Mouse (Mus musculus) intestine, embryonic 14.5 days (tissue): Measurements from ENCODE around the gene Dpf3. TPM values are rescaled to one million over a fixed set of nuclear protein-coding genes. Genes with fewer than 3 reads are reported as not detected.
A peak's percentile ranks its signal among the peaks of the same experiment; 100 is the strongest.

ENCODE experiments used
- ATAC-seq: fragments of 200-750 bp; cut with Nextera tagmentation; replicated peaks from 2 replicates; pipeline ENCODE4 v1.8.0; 2017; ENCODE audit warnings: low read depth, moderate number of reproducible peaks, moderate TSS enrichment, moderate library complexity; ENCODE audit not compliant: low FRiP score, low TSS enrichment
- DNase-seq: peaks from one replicate; pipeline ENCODE4 v3.0.0-alpha.2; 2018; ENCODE audit warnings: low spot score
- H3K27ac ChIP-seq: fragments of 300-500 bp; sonication (generic); 2 replicates; pipeline ENCODE4 v1.5.1; 2014; ENCODE audit warnings: low read depth, mild to moderate bottlenecking, control low read depth
- H3K27me3 ChIP-seq: fragments of 300-500 bp; sonication (generic); replicated peaks from 2 replicates; pipeline ENCODE4 v1.6.1; 2014; ENCODE audit warnings: low read length, control low read depth; ENCODE audit not compliant: control insufficient read depth, insufficient read depth
- H3K36me3 ChIP-seq: fragments of 300-500 bp; sonication (generic); 2 replicates; pipeline ENCODE4 v1.6.1; 2014; ENCODE audit warnings: low read length, control low read depth; ENCODE audit not compliant: control insufficient read depth, insufficient read depth
- H3K4me1 ChIP-seq: fragments of 300-500 bp; sonication (generic); replicated peaks from 2 replicates; pipeline ENCODE4 v1.6.1; 2014; ENCODE audit warnings: low read length, control low read depth, mixed read lengths; ENCODE audit not compliant: control insufficient read depth, insufficient read depth
- H3K4me2 ChIP-seq: fragments of 300-500 bp; sonication (generic); 2 replicates; pipeline ENCODE4 v1.6.1; 2014; ENCODE audit warnings: low read length
- H3K4me3 ChIP-seq: fragments of 300-500 bp; sonication (generic); 2 replicates; pipeline ENCODE4 v1.5.1; 2014; ENCODE audit warnings: low read depth, low read length, control low read depth, mixed read lengths
- H3K9ac ChIP-seq: fragments of 300-500 bp; sonication (generic); 2 replicates; pipeline ENCODE4 v1.6.1; 2014; ENCODE audit warnings: mild to moderate bottlenecking, low read length
- H3K9me3 ChIP-seq: fragments of 300-500 bp; sonication (generic); 2 replicates; pipeline ENCODE4 v1.6.1; 2016; ENCODE audit warnings: low read length, control low read depth; ENCODE audit not compliant: control insufficient read depth
- WGBS: fragments of 180-500 bp; shearing (Covaris S2); extraction: QIAGEN DNeasy Blood & Tissue Kit; methylation state at CpG from one replicate; pipeline ENCODE4 v1.1.7; 2014; 5-methylcytosine and 5-hydroxymethylcytosine counted together
- polyA plus RNA-seq: library from polyadenylated mRNA; unstranded; fragments of >200 nt; fragmentation: Nextera tagmentation; extraction: Ambion mirVana; gene quantifications from 2 replicates; pipeline ENCODE4 v1.2.1, GENCODE M21; 2014

The Dpf3 gene
- polyA plus RNA-seq, 1 experiment from 2014 or later, result 8.7 TPM

DNA sequence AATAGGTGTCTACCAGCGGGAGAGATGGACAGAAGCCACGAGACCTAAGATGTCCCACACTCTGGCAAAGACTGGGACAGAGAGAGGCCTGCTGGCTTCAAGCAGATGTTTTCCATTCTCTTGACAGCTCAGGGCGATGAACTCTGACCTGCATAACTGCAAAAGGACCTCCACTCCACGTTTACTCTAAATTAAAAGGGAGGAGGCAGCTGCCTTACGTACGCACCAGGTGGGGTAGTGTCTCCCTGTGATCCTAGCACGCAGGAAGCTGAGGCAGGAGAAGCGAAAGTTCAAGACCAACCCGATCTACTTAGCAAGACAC is 8.4 kb upstream of the Dpf3 start:
- no peaks in the 10 kb centered on the region for H3K27me3 ChIP-seq
- no peak overlapping the region for H3K27ac ChIP-seq
- WGBS, result 55% methylated on average over 9 of the region's 9 CpGs
- no peaks in the 10 kb centered on the region for H3K4me1 ChIP-seq
- H3K4me3 ChIP-seq, result no peak overlapping the region
- ATAC-seq (no peak), DNase-seq (no peak)
- H3K36me3 ChIP-seq, result no peaks in the 10 kb centered on the region
- H3K9me3 ChIP-seq, result peaks cover 3% of the 10 kb centered on the region; the same call in 1 of the 2 replicates
- no peak overlapping the region for H3K4me2 ChIP-seq
- no peak overlapping the region for H3K9ac ChIP-seq

DNA sequence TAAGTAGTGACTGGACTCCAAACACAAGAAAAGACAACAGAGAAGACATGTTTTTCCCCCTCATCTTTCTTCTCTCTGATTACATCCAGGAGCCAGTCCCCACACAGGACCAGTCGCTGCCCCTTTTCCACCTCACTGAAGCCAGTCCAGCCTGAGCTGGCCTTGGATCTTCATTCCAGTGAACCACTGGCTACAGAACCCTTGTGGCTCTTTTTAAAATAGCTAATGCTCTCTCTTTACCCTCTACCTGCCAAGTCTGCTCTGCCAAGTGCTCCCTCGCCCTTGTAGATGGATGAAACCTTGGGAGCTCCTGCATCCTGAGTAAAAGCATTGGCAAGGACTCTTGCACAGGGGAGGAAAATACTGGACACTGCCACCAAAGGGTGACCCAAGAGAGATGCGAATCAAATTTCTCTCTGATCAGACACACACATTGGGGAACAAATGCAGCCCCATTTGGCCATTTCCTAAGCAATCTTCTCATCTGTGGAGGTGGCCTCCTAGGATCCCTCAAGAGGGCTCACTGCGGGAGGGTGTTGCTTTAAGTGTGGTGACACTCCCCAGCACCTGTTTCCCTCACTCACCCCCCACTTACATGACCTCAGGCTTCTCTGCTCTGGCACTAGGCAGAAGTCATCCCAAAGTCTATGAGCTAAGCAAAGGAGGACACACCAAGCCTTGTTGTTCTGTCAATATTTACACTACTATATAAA is 7.9 kb upstream of the Dpf3 start:
- Histone ChIP-seq H3K4me1 (no peaks in the 10 kb centered on the region), H3K4me3 (no peak overlapping the region), H3K27me3 (no peaks in the 10 kb centered on the region), H3K27ac (no peak overlapping the region), H3K4me2 (no peak overlapping the region), H3K9me3 (peaks cover 3% of the 10 kb centered on the region; the same call in 1 of the 2 replicates), H3K36me3 (no peaks in the 10 kb centered on the region), H3K9ac (no peak overlapping the region)
- DNase-seq, result no peak
- WGBS, result 67% methylated on average over 4 of the region's 4 CpGs
- no peak for ATAC-seq

DNA sequence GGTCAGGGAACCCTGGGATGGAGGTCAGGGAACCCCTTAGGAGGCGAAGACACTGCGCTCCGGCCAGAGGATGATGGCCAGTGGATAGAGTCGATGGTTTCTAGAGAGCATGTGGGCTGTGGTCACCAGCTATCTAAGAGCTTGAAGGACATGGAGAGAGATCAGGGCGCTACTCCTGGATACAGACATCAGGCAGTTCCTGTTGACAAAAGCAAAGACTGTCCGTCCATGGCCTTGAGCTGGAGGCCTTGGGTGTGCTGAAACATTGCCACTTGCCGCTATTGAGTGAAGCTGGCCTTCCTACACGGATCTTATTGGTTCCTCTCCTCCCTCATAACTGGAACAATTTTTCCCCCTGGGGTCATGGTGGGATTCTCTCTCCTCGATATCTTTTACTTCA is 6.7 kb upstream of the Dpf3 start:
- no peaks in the 10 kb centered on the region for H3K4me1 ChIP-seq
- WGBS, result 85% methylated on average over 9 of the region's 9 CpGs
- no peak for ATAC-seq

DNA sequence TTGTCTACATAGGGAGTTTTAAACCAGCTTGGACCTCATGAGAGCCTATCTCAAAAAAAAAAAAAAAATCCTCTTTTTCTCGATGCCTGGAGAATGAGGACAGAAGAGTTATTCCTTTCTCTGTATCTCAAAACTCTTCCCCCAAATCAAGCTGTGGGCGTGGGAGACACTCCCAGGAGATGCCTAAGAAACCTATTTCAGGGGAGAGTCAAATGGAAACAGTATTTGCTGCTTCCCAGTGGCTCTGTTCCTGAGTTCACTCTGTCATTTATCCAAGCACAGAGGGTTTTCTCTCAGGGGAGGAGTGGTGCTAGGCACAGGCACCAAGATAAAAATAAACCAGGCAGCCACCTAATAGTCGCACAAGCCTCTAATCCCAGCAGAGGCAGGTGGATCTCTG is 5.3 kb upstream of the Dpf3 start:
- H3K36me3 ChIP-seq, result no peaks in the 10 kb centered on the region
- H3K27me3 ChIP-seq, result no peaks in the 10 kb centered on the region
- H3K4me2 ChIP-seq, result no peak overlapping the region
- no peak for ATAC-seq
- DNase-seq, result no peak
- no peak overlapping the region for H3K4me3 ChIP-seq
- H3K4me1 ChIP-seq, result no peaks in the 10 kb centered on the region
- 72% methylated on average over 3 of the region's 3 CpGs for WGBS
- H3K27ac ChIP-seq, result no peak overlapping the region
- H3K9me3 ChIP-seq, result peaks cover 3% of the 10 kb centered on the region; the same call in 1 of the 2 replicates
- H3K9ac ChIP-seq, result no peak overlapping the region

More for the DNA sequence above, 6.7 kb upstream of the Dpf3 start:
- Histone ChIP-seq H3K4me2 (no peak overlapping the region), H3K36me3 (no peaks in the 10 kb centered on the region), H3K27me3 (no peaks in the 10 kb centered on the region), H3K27ac (no peak overlapping the region), H3K9me3 (peaks cover 3% of the 10 kb centered on the region; the same call in 1 of the 2 replicates), H3K9ac (no peak overlapping the region), H3K4me3 (no peak overlapping the region)
- no peak for DNase-seq

DNA sequence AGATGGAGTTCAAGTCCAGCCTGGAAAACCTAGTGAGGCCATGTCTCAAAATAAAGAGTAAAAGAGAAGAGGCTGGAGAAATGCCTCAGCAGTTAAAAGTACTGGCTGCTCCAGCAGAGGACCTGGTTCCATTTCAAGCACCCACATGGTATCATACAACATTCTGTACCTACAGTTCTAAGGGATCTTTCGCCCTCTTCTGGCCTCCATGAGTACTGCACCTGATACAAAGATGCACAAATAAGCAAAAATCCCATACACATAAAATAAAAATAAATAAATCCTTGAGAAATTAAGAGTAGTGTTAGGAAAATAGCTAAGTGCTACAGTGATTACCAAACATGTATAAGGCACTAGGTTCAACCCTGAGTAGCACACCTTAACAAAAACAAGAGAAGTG is 4.1 kb upstream of the Dpf3 start:
- 65% methylated on average over 1 of the region's 1 CpGs for WGBS
- H3K4me1 ChIP-seq, result no peaks in the 10 kb centered on the region
- no peak for ATAC-seq

DNA sequence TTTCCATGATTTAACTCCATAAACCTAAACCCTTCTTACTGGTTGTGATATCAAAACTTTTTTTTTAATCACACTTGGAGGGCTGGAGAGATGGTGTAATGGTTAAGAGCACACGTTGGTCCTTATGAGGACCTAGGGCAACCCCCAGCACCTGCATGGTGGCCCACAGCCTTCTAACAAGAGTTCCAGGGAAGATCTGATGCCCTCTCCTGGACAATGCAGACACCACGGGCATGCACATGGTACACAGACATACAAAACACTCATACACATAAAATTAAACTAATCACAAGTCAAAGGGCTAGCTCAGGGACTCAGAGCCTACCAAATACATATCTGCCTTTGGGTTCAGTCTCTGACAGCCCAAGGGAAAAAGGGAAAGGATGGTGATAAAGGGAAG is 2.2 kb upstream of the Dpf3 start:
- peaks cover 7% of the 10 kb centered on the region; the same call in 1 of the 2 replicates for H3K4me1 ChIP-seq
- H3K36me3 ChIP-seq, result no peaks in the 10 kb centered on the region
- H3K4me3 ChIP-seq, result no peak overlapping the region
- no peak for ATAC-seq
- H3K27me3 ChIP-seq, result 0 out of 2 replicates have a peak, but pooled peaks cover 3% of the 10 kb centered on the region
- 36% methylated on average over 2 of the region's 2 CpGs for WGBS
- DNase-seq, result no peak
- H3K9me3 ChIP-seq, result peaks cover 3% of the 10 kb centered on the region; the same call in 1 of the 2 replicates
- no peak overlapping the region for H3K9ac ChIP-seq
- H3K4me2 ChIP-seq, result no peak overlapping the region
- no peak overlapping the region for H3K27ac ChIP-seq

More for the DNA sequence above, 4.1 kb upstream of the Dpf3 start:
- H3K36me3 ChIP-seq, result no peaks in the 10 kb centered on the region
- no peak for DNase-seq
- H3K4me2 ChIP-seq, result no peak overlapping the region
- no peak overlapping the region for H3K9ac ChIP-seq
- peaks cover 3% of the 10 kb centered on the region; the same call in 1 of the 2 replicates for H3K9me3 ChIP-seq
- H3K27me3 ChIP-seq, result no peaks in the 10 kb centered on the region
- H3K27ac ChIP-seq, result no peak overlapping the region
- no peak overlapping the region for H3K4me3 ChIP-seq

DNA sequence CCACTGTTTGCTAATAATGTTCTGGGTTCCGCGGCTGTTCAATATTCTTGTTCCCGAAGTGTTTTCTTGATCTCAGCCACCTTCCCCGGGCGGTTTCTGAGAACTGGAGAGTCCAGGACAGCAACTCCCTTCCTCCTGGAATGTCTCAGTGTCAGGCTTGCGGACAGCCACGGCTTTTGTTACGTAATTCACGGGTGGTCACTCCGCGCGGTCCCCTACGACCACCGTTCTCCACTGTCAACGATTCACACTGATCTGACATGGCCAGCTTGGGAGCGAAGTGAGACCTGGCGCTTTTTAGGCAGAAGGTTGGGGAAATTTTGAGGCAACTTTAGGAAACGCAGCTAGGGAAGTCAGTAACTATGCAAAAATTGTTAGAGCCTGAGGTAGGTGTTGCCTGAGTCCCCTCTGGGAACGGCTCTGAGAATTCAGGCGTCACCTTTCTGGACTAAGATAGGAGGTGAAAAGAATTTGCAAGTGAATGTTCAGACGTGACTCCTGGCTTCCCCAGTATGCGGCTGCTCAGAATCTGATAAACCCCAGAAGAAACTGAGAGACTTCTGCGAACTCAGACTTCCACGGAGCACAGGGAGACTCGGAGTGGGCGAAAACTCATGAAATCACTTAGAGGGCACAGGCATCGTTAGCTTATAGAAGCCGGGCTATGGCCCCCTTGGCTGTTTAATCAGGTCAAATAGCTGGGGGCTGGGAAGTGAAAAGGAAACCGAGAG is 860 bp upstream of the Dpf3 start:
- H3K9me3 ChIP-seq, result peaks cover 3% of the 10 kb centered on the region; the same call in 1 of the 2 replicates
- WGBS, result under 1% methylated on average over 29 of the region's 29 CpGs
- DNase-seq, result peak; percentile 68
- no peak overlapping the region for H3K27ac ChIP-seq
- H3K4me3 ChIP-seq, result peak overlapping the region; percentile 74
- H3K9ac ChIP-seq, result peak overlapping the region; percentile 3; the same call in 1 of the 2 replicates
- H3K4me2 ChIP-seq, result peak overlapping the region; percentile 100
- H3K4me1 ChIP-seq, result peaks cover 8% of the 10 kb centered on the region; the same call in 1 of the 2 replicates
- H3K27me3 ChIP-seq, result 0 out of 2 replicates have a peak, but pooled peaks cover 3% of the 10 kb centered on the region
- no peak for ATAC-seq
- no peaks in the 10 kb centered on the region for H3K36me3 ChIP-seq

DNA sequence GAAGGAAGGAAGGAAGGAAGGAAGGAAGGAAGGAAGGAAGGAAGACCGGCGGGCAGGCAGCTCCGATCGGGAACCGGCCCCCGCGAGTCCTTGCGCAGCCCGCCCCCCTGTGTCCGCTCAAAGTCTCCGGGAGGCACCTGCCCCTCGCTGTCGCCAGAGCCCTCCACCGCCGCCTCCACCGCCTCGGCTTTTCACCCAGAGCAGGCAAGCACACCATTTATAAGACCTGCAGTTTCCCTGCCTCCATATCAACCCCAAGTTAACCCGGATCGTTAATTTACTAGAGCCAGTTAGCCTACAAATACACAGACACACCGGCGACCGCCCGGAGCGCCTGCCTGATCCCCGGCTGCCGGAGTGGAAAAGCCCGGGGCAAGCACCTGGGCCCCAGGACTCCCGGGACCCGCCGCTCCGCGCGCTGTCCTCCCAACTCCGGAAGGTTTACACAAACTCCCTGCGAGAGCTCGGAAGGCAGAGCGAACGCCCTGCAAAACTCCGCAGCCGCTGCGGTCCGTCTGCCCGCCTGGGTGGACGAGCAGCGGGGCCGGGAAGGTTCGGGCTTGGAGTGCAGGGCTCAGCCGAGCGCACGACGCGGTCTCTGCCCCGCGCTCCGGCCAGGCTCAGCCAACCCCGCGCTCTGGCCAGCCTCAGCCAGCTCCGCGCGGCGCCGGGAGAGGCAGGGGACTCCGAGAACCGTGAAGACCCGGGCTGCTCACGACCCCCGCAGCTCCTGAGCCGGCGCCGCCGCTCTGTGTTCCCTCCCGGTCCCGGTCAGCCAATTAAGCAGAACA is 650 bp downstream of the Dpf3 start:
- Histone ChIP-seq H3K9ac (peak overlapping the region; percentile 58), H3K36me3 (no peaks in the 10 kb centered on the region), H3K4me1 (peaks cover 8% of the 10 kb centered on the region; the same call in 1 of the 2 replicates), H3K4me2 (peak overlapping the region; percentile 100), H3K9me3 (peaks cover 3% of the 10 kb centered on the region; the same call in 1 of the 2 replicates), H3K4me3 (peak overlapping the region; percentile 74), H3K27ac (peak overlapping the region; percentile 81), H3K27me3 (0 out of 2 replicates have a peak, but pooled peaks cover 3% of the 10 kb centered on the region)
- peak; percentile 85 for DNase-seq
- peak; percentile 69 for ATAC-seq
- under 1% methylated on average over 63 of the region's 73 CpGs for WGBS
